Mouse (Mus musculus) liver, postnatal 0 days (tissue): ENCODE measurements at regions not wholly inside any gene's neighbourhood (a gene's known extent, or its start where the extent isn't known, plus 50 kb on each side); places are given as distances from the start of the nearest gene placed in this dataset.

ENCODE experiments used
- ATAC-seq: fragments of 200-750 bp; cut with Nextera tagmentation; 2 replicates; pipeline ENCODE4 v1.8.0; 2017; ENCODE audit warnings: mild to moderate bottlenecking, moderate library complexity
- DNase-seq: peaks from one replicate; pipeline ENCODE4 v3.0.0-alpha.2; 2016
- H3K27ac ChIP-seq: fragments of 300-500 bp; sonication (generic); 2 replicates; pipeline ENCODE4 v1.5.1; 2014; ENCODE audit warnings: antibody characterized with exemption, moderate library complexity, mild to moderate bottlenecking, low read depth
- H3K27me3 ChIP-seq: fragments of 300-500 bp; sonication (generic); 2 replicates; pipeline ENCODE4 v1.6.1; 2014; ENCODE audit warnings: low read length, control low read depth, mixed read lengths; ENCODE audit not compliant: insufficient read depth
- H3K36me3 ChIP-seq: fragments of 300-500 bp; sonication (generic); replicated peaks from 2 replicates; pipeline ENCODE4 v1.6.1; 2014; ENCODE audit warnings: mild to moderate bottlenecking, control low read depth, low read length, moderate library complexity, mixed read lengths; ENCODE audit not compliant: insufficient read depth
- H3K4me1 ChIP-seq: fragments of 300-500 bp; sonication (generic); 2 replicates; pipeline ENCODE4 v1.6.1; 2014; ENCODE audit warnings: antibody characterized with exemption, mild to moderate bottlenecking, control low read depth; ENCODE audit not compliant: insufficient read depth
- H3K4me2 ChIP-seq: fragments of 300-500 bp; sonication (generic); 2 replicates; pipeline ENCODE4 v1.6.1; 2014; ENCODE audit warnings: low read depth, mild to moderate bottlenecking, low read length, moderate library complexity, mixed read lengths
- H3K4me3 ChIP-seq: fragments of 300-500 bp; sonication (generic); 2 replicates; pipeline ENCODE4 v1.5.1; 2014; ENCODE audit warnings: low read depth, low read length
- H3K9ac ChIP-seq: fragments of 300-500 bp; sonication (generic); replicated peaks from 2 replicates; pipeline ENCODE4 v1.6.1; 2014; ENCODE audit warnings: mild to moderate bottlenecking, moderate library complexity
- H3K9me3 ChIP-seq: fragments of 300-500 bp; sonication (generic); 2 replicates; pipeline ENCODE4 v1.6.1; 2016; ENCODE audit warnings: mild to moderate bottlenecking, control low read depth, low read length, mixed read lengths
- CTCF ChIP-seq: sonication (generic); IDR thresholded peaks from 2 replicates; pipeline ENCODE4 v1.5.1; 2016; ENCODE audit warnings: antibody characterized with exemption, low read depth
- EP300 ChIP-seq: IDR thresholded peaks from 2 replicates; pipeline ENCODE4 v1.6.1; 2016; ENCODE audit warnings: antibody characterized with exemption, low read depth, mild to moderate bottlenecking
- WGBS: fragments of 180-500 bp; shearing (Covaris S2); extraction: QIAGEN DNeasy Blood & Tissue Kit; methylation state at CpG from one replicate; pipeline ENCODE4 v1.1.7; 2014; ENCODE audit not compliant: insufficient replicate concordance; 5-methylcytosine and 5-hydroxymethylcytosine counted together

DNA sequence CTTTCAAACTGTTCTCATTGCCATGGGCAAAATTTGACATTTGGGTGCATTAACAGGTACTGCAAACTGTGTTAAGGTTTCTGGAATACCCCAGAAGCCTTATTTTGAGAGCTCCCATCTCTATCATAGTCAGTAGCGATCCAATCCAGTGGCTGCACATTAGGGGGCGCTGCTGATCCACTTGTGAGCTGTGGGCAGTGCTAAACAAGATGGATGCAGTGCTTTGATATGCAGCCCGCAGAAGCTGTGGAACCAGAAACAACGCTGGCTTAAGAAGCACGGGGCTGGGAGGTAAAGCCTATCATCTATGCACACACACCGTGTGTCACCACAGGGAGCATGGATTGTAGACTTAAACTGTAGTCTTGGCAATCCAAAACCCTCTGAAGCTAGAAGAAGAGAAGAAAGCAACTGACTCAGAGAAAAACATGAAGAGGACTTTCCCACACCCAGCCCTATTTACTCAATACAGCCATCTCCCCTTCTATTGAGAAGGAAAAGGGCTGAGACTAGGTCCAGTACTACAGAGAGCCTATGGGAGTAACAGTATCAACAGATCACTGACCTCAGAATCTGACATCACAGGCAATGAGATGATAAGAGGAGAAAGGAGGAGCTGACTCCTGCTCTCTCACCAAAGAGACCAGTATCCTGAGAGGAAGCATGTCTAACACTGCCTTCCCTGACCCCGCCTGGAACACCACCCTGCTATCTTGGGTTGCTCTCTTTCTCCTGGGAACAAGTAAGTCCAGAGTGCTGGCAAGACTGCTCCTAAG is 83.1 kb upstream of the 2210010C04Rik start:
- Histone ChIP-seq H3K4me1 (peaks cover 8% of the 10 kb centered on the region; the same call in 1 of the 2 replicates), H3K9ac (peak overlapping the region; percentile 48; the same call in 1 of the 2 replicates), H3K36me3 (no peaks in the 10 kb centered on the region), H3K9me3 (no peaks in the 10 kb centered on the region), H3K4me3 (0 out of 2 replicates have a peak overlapping the region, but pooled peaks have one; percentile 10), H3K4me2 (peak overlapping the region; percentile 53), H3K27me3 (no peaks in the 10 kb centered on the region), H3K27ac (peak overlapping the region; percentile 39; the same call in 1 of the 2 replicates)
- ATAC-seq (peak; percentile 78), DNase-seq (peak; percentile 83)
- 9% methylated on average over 7 of the region's 7 CpGs for WGBS
- TF ChIP-seq CTCF (peak; percentile 80), EP300 (no peak)

DNA sequence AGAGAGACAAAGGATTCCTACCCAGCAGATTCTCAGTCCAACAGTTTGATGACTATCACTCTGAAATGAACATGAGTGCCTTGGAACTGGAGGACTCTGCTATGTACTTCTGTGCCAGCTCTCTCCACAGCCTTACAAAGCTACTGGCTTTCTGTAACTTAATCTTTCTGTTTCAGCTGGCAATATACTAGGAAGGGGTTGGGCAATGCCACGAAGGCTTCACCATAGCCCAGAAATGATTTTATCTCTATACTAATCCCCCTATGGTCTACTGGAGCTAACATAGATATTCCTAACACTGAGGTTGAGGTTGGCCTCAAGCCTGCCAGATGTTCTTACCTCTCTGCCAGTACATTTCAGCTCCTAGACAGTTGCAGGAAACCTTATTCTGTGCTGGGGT is 78.6 kb upstream of the 2210010C04Rik start:
- WGBS, result 18% methylated on average over 1 of the region's 1 CpGs
- TF ChIP-seq CTCF (no peak), EP300 (peak; percentile 55; the same call in 1 of the 2 replicates)
- Histone ChIP-seq H3K4me3 (no peak overlapping the region), H3K4me2 (no peak overlapping the region), H3K4me1 (peaks cover 8% of the 10 kb centered on the region; the same call in 1 of the 2 replicates), H3K9ac (no peak overlapping the region), H3K36me3 (no peaks in the 10 kb centered on the region), H3K27me3 (no peaks in the 10 kb centered on the region), H3K27ac (no peak overlapping the region; the same call in 1 of the 2 replicates), H3K9me3 (no peaks in the 10 kb centered on the region)
- no peak for DNase-seq
- ATAC-seq, result peak; percentile 73

DNA sequence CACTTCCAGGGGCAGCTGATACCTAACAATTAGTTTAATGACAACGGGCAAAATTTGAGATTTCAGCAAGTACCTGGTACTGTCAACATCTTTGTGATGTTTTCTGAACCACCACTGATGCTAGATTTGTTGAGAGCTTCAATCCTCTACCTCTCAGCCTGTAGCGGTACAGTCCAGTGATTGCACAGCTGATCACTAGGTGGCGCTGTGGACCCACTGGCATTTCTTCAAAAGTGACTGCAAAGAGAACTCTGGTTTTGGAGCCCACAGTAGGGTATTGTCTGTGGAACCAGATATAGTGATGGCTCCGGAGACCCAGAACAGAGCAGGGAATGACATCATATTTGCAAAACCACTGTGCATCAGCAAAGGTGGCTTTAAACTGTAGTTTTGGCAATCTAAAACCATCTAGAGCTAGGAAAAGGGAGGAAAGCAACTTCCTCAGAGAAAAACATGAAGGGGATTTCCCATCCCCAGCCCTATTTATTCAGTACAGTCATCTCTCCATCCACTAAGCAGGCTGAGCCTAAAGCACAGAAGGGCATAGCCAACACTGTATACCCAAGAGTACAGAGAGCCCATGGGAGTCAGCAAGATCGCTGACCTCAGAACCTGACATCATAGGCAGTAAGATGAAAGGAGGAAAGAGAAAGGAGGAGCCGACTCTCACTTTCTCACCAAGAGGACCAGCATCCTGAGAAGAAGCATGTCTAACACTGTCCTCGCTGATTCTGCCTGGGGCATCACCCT is 77.7 kb upstream of the 2210010C04Rik start:
- H3K4me1 ChIP-seq, result peaks cover 2% of the 10 kb centered on the region; the same call in 1 of the 2 replicates
- H3K4me2 ChIP-seq, result no peak overlapping the region
- no peak overlapping the region for H3K9ac ChIP-seq
- no peaks in the 10 kb centered on the region for H3K9me3 ChIP-seq
- no peaks in the 10 kb centered on the region for H3K36me3 ChIP-seq
- 34% methylated on average over 7 of the region's 7 CpGs for WGBS
- H3K27me3 ChIP-seq, result no peaks in the 10 kb centered on the region
- ATAC-seq, result peak; percentile 66
- DNase-seq, result peak; percentile 78
- H3K4me3 ChIP-seq, result no peak overlapping the region
- H3K27ac ChIP-seq, result no peak overlapping the region
- TF ChIP-seq CTCF, result peak; percentile 90
- no peak for TF ChIP-seq EP300

DNA sequence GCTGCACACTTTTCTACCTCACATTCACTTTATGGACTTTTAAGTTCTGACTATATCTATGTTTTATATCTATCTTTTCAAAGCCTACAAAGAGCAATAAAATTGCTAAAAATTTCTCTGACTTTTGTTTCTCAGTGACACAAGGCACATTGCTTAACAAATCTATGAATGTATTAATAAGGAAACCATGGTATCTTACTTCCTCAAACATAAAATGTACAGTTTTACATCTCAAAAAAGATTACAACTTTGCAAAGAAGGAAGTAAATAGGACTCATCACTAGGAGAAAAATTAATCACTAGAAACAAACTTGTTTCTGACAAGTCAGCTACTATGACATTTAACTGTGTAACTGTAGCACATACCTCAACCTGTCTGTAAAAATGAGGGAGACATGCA is 76.5 kb upstream of the 2210010C04Rik start:
- Histone ChIP-seq H3K36me3 (no peaks in the 10 kb centered on the region), H3K27ac (no peak overlapping the region), H3K27me3 (no peaks in the 10 kb centered on the region), H3K9me3 (no peaks in the 10 kb centered on the region), H3K4me3 (no peak overlapping the region), H3K9ac (no peak overlapping the region), H3K4me1 (0 out of 2 replicates have a peak, but pooled peaks cover 2% of the 10 kb centered on the region), H3K4me2 (no peak overlapping the region)
- ATAC-seq (no peak), DNase-seq (no peak)
- TF ChIP-seq CTCF (no peak), EP300 (no peak)

DNA sequence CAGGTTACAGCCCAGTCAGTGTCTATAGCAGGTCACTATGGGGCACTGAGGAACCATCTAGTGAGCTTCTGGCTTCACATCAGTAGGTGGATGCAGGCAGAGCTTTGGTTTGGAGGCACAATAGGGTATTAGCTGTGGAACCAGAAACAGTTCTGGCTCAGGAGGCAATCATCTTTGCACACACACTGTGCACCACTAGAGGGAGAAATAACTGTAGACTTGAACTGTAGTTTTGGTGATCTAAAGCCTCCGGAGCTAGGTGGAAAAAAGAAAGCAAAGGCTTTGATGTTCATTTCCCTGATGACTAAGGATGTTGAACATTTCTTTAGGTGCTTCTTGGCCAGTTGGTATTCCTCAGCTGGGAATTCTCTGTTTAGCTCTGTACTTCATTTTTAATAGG is 73.6 kb upstream of the 2210010C04Rik start:
- Histone ChIP-seq H3K36me3 (no peaks in the 10 kb centered on the region), H3K4me2 (no peak overlapping the region), H3K4me1 (no peaks in the 10 kb centered on the region), H3K27ac (no peak overlapping the region), H3K27me3 (no peaks in the 10 kb centered on the region), H3K9me3 (no peaks in the 10 kb centered on the region), H3K9ac (no peak overlapping the region), H3K4me3 (no peak overlapping the region)
- WGBS, result 40% methylated on average over 1 of the region's 1 CpGs
- peak; percentile 39 for TF ChIP-seq CTCF
- TF ChIP-seq EP300, result no peak
- DNase-seq, result no peak
- ATAC-seq, result no peak

DNA sequence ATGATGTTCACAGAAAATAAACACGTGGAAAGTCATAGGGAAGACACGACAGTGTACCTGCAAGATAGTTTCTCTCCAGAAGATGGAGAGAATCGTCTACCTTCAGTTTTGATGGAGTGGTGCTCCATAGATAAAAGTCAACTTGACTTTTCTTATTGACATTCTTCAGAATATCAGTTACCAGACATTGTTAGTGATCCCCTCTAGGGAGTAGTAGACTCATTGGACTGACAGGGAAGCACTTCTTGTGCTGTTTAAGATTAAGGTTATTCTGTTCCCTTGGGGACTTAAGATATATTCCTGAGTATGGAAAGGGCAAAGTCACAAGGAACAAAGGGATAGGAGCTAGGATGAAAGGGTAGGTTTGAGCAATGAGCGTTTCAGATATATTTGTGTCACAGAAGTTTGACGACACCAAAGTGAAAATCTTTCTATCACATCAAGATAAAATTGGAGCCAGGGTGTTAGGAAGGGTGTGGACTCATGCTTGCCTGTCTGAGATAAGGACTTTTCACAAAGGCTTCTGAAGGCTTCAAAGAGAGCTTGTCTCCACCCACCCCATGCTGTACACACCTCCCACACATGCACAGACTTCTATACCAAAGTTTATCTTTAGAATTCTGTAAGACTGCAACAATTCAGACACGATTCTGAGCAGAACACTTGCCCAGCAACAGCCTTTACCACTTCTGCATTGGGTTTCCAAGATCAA is 68.5 kb upstream of the 2210010C04Rik start:
- Histone ChIP-seq H3K27me3 (no peaks in the 10 kb centered on the region), H3K4me3 (no peak overlapping the region), H3K4me1 (no peaks in the 10 kb centered on the region), H3K27ac (no peak overlapping the region), H3K4me2 (no peak overlapping the region), H3K9me3 (no peaks in the 10 kb centered on the region), H3K36me3 (no peaks in the 10 kb centered on the region), H3K9ac (no peak overlapping the region)
- TF ChIP-seq CTCF (no peak), EP300 (peak; percentile 58)
- DNase-seq (no peak), ATAC-seq (peak; percentile 82)
- WGBS, result 49% methylated on average over 6 of the region's 6 CpGs
